Mouse (Mus musculus) spleen, postnatal 36 days (tissue): ENCODE measurements around the gene Ccl2.

ENCODE experiments used
- DNase-seq, 2 experiments: peaks; one replicate each; pipeline ENCODE4 v3.0.0; 2022; ENCODE audit warnings: low spot score in 2 of 2, mixed read lengths in 1 of 2

Gene Ccl2

DNA sequence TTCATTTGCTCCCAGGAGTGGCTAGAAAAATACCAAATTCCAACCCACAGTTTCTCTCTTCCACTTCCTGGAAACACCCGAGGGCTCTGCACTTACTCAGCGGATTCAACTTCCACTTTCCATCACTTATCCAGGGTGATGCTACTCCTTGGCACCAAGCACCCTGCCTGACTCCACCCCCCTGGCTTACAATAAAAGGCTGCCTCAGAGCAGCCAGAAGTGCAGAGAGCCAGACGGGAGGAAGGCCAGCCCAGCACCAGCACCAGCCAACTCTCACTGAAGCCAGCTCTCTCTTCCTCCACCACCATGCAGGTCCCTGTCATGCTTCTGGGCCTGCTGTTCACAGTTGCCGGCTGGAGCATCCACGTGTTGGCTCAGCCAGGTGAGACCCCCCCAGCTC lies at the start of gene Ccl2:
Ccl2 (plus strand) TSS at position 216 of the 400 bp plus-strand sequence.
- peak; percentile 23 to 33 for DNase-seq

DNA sequence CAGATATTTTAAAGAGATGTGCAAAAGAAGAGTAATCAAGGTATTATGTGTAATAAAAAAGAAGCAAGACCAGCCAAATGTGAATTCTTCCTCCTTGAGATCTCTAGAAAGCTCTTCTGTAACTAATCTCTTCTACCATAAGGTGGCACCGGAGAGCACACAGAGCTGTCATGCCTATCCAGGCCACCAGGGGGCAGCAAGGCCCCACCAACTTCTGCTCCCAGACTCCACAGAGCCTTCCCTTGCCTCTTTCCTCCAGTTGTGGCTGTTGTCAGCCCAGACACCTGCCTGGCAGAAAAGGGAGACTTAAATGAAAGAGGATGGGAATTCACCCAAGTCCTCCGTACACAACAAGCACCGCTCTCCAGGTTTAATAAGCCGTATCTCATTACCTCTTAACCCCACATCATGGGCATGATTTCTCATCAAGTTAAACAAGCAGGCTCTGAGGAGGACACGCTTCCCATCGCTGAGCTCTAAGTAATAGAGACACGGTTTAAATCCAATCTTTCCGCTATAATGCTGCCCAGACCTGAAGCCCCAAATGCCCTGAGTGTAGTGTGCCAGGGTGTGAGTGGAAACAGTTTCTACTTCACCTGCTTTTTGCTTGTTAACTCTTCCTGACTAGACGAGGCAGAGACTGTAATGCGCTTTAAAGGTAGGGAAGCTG lies 39.1 kb upstream of the Ccl2 start:
- DNase-seq = peak; percentile 19 to 44

DNA sequence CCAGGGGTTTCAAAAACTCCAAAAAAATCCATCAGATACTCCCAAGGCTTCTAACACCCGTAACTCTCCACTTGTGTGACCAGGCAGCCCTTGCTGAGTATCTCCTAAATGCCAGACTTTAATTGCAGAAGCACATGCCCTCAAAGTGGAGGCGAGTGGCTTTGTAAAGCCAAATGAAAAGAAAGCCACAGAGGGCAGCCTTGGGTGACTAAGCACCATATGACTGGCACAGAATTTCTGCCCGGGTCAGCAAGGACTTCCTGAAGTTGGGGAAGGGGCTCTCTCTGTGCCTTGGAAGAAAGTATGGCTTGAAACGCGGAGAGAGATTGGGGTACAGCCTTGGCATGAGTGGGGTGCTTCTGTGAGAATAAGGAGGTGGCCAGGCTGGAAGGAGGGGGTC lies 38.3 kb upstream of the Ccl2 start:
- DNase-seq = no peak

DNA sequence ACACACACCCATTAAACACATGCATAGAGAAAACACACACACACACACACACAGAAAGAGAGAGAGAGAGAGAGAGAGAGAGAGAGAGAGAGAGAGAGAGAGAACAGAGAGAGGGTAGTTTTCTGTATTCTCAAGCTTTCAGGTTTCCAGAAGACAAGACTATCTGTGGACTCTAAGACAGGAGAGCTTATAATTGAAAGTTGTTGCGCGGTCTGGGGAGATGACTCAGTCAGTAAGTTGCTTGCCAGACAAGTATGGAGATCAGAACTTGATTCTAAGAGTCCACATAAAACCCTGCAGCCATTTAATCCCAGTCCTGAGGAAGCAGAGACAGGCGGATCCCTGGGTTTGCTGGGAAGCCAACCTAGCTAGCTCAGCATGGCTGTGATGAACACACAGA lies 36.7 kb upstream of the Ccl2 start:
- DNase-seq = no peak

DNA sequence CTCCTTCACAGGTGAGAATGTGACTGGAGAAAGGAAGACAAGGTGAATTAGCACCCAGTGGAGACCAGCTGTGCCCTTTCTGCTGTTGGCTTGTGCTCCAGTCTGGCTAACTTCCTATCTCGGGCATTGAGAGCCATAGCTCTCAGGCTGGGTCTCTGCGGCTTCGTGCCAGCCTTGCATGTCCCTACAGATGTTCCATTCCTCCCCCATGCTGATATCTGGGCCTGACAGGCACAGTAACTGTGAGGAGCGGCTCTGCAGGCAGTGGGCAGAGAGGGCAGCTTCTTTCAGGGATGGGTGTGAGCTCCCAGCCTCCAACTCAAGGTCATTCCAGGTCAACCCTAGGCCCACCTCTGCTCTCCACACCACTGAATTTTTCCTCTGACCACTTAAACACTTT lies 35.9 kb upstream of the Ccl2 start:
- no peak for DNase-seq

DNA sequence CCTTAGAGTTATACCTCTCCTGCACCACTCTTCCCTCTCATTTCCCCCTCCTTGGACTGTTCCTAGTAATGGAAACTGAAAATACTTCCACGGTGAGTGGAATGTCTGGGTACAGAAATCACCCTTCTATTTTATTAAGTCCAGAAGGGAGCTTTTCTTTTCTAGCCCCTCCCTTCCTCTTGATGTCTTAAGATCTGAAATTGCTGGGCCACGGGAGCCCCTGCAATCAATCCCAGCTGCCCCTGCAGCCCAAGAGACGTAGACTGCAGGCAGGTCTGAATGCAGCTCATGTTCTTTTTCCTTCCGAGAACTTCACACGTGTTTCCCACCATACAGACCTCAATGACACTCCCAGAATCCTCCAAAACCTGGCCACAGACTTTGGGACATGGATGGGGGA lies 34.8 kb upstream of the Ccl2 start:
- no peak for DNase-seq

DNA sequence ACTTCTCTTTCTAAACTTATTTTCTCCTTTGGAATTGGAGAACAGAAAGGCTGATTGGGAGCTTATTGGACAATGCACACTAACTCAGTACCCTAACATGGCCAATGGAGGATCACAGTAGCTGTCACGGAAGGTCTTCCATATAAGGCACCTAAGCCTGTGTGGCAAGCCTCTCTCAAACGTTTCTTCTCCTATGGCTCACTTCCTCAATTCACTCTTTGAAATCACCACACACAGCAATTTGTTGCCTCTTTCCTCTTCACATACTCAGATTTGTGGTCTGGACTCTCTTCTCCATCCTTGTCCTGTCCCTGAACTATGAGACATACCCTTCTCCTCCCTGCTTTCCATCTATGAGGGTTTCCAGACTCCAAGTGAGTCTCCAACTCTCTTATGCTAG lies 30.6 kb upstream of the Ccl2 start:
- DNase-seq = peak in 1 of 2 experiments; percentile 18

DNA sequence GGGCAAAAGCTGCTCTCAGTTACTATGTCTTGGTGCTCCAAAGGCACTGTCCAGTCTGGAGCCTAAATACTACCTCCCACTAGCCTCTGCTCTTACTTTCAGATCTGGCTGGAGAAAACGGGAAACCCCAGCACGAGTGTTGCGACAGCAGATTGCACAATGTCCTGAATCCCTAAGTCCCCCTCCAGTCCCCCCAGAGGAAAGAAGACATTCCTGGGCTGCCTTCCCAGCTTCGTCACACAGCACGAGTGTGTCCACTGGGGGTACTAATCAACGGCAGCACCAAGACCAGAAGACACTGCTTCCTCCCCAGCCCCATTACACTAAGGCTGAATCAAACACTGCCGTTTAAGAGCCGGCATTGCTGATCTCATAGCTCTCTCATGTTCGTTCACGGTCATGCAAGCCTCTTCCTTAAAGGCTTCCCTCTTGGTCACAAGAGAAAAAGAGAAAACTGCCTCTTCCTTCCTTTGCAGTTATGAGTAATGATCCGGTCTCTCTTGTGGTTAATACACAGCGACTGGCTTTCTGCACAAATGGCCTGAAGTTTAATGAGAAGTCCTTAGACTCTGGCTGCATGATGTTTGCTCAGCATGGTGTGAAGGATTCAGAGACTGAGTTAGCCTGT lies 28.5 kb upstream of the Ccl2 start:
- peak; percentile 10 to 25 for DNase-seq

DNA sequence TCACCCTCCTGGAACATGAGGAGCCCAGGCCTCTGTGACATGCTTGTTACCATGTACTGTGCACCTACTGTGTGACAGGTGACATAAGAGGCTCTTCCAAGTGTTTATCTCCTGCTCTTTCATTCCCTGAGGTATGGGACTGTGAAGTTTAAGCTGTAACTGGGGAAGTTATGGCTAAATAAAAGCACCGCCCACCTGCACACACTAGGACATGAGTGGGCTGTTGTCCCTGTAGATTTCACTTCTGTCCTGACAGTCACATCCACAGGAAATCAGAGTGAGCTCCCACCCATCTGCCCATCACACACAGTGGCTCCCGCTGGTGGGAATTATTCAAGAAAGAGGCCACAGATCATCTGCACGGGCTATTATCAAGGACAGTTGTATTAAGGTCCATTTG lies 25.3 kb upstream of the Ccl2 start:
- no peak for DNase-seq

DNA sequence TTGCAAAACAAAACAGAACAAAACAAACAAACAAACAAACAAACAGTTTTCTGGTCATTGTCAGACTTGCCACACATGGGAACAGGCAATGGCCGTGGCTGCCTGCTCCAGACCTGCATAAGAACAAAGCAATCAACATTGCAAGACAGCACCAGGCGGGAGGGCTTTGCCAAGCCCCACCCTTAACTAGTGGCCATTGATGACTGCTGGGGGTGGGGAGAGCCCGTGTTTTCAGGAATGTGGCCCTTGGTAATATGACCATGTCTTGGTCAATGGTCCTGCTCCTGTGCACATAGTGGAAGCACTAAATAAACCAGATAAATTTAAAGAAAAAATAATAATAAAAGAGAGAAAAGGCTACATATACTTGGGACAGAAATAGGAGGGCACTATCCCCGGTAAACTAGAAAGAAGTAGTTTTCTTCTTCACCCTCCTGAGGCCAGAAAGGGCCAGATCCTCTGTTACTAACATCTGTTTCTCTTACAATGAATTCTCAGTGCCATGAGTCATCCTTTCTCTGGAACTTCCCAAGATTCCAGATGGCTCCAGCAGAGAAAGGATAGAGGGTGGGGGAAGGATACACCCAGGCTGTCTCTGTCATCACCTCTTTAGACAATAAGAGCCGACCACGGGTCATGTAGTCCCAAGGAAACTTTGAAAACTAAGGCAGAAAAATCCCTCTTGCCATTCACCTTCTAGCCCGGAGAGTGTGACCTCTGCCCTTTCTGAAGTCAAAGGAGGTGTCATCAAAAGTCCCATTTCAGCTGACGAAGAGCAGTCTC lies 23.8 kb upstream of the Ccl2 start:
- DNase-seq = no peak

DNA sequence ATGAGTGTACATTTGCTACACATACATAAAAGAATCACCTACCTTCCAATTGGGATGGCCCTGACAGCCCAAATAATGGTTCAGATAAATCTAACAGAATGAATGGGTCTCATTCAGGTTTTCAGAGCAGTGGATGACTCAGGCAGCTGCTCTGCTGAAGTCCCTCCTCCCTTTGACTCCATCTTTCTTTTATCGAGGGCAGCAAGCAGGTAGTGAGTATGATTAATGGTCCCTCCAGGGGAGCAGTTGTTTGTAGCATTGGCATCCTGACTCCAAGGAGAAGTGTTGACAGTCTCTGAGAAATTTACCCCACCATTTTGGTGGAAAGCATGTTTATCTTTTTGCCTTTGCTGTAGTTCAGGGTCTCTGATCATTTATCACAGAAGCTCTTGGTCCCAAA lies 21.6 kb upstream of the Ccl2 start:
- no peak for DNase-seq

DNA sequence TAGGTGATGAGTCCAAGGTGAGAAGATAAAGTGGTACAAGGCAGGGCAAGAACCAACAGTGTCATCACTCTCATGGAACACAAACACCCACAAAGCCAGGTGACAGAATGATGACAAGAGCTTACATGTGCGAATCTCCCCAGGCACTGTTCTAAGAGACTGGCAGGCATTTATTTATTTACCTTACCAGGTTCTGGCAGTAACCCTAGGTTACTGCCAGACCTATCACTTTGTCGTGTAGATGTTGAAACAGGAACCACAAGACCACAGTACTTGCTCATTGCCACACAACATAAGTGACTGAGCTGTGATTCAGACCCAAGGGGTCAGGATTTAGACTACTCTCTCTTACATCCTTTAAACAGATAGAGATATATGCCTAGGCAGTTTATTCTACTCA lies 20.3 kb upstream of the Ccl2 start:
- no peak for DNase-seq

DNA sequence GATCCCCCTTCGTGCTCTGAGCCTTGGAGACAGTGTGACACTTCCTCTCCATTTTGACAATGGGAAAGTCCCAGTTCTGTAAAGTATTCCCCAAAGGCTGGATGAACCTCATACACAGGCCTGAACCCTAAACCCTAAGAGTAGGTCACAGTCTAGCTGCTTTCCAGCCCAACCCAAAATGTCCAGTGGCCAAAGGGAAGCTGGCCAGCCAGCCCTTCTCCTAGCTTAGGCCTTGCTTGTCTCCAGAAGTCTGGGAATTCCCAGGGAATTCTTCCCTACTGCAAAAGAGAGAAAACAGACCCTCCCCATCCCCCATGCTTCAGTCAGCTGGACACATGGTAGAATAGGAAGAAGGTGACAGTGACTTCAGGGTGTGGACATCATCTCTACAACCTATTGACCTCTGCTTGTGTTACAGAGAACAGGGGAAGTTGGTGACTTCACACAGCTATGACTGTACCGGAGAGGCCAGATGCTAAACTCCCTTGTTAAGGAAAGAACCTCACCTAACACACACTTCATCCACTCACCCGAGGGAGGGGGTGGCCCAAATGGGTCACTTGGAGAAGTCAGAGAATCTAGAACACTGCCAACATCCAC lies 19.1 kb upstream of the Ccl2 start:
- DNase-seq = no peak

DNA sequence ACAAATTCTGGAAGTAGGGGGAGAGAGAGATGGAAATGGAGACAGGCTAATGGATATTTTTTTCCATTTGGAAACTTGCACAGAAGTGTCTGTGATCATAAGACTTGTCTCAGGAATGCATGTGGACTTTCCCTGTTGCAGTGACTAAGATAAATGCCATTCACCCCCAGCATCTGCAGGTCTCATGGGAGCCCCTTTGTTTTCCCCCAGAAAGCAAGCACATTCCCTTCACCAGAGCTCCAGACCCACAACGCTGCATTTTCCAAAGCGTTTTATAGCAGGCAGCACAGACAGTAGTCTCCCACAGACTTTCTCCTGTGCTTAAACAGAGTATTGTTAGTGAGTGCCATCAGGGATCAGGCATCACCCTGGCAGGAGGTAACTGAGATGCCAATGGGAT lies 16.0 kb upstream of the Ccl2 start:
- no peak for DNase-seq

DNA sequence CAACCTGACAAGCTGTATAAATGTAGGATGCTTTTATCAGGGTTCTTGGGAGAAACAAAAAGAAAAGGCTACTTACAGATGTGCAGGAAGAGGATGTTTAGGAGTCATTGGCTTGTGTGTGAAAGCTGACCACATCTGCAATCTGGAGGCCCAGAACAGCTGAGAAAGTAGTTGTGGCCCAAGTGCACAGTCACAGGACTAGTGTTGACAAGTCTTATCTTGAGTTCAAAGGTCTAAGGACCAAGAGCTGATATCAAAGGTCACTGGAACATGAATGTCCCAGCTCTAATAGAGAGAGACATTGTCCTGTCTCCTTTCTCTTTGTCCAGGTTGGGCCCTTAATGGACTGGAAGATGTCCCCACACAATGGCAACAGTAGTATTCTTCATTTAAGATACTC lies 15.6 kb upstream of the Ccl2 start:
- DNase-seq = no peak

DNA sequence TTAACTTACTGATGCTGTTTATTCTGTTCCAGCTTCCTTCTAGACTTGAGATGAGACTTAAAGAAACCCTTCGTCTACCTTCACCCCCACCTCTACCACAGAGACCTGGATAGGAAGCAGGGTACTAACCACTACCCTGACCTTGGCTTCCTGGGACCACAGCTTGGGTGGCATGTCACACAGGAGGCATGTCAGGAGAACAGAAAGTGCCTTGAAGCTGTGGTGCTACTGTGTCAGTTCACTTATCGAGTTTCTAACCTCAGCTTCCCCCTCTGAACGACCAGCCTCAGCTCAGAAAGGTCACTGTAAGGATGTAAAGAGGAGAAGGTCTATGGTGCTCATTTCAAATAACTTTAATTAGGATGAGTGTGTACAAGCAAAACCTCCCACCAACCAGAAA lies 14.0 kb upstream of the Ccl2 start:
- no peak for DNase-seq

DNA sequence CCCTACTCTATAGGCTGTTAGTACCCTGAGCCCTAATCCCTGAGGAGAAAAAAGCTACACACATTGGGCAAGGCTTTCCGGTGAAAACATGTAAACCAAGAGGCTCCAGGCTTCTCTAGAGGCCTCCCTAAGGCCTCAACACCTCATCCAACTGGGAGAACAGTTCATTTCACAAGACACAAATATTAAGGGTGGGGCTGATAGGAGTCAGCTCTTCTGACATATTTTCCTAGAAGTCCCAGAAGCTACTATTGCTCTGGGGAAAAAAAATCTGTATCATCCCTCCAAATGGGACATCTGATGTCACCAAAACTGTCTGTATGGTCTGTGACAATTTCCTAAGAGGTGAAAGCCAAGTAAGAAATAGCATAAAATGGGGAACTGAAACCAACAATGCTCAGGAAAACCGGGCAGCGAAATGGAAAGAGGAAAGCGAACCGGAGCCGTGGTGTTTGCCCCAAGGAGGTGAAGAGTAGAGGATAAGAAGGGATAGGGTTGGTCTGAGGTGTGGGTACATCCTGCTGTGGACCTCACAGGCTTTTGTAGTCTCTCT lies 12.8 kb upstream of the Ccl2 start:
- no peak for DNase-seq

DNA sequence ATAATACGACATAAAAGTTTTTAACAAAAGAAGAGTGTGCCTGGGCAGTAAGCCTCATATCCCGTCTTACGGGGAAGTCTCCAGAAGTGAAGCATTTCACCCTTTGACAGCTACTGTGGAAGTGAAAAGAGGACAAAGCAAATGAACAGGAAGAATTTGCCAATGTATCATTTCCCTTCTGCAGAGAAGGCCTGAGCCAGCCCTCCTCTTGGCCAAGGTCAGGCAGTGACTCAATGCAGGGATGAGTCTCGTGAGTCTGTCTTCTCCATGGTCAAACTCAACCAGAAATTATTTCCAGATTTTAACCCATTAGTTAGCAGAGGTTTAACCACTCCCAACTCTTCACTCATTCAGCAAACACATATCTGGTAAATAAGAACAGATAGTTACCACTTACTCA lies 11.6 kb upstream of the Ccl2 start:
- DNase-seq = no peak

DNA sequence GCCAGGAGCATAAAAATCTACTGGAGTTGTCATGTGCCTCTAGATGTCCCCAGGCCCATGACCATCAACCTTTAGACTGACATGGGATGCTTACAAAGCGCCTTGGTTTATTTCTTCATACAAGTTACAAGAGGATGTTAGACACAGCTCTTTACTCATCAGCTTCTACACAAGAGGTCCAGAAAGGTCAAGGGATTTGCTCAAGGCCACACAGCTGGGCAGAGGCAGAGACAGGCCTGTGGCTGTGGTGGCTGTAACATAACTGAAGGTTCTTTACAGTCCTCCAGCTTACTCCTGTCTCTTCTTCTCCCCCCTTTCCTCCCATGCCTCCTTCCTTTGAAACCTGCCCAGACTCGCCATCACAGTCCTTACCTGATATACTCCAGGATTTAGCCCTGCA lies 5.2 kb upstream of the Ccl2 start:
- no peak for DNase-seq

DNA sequence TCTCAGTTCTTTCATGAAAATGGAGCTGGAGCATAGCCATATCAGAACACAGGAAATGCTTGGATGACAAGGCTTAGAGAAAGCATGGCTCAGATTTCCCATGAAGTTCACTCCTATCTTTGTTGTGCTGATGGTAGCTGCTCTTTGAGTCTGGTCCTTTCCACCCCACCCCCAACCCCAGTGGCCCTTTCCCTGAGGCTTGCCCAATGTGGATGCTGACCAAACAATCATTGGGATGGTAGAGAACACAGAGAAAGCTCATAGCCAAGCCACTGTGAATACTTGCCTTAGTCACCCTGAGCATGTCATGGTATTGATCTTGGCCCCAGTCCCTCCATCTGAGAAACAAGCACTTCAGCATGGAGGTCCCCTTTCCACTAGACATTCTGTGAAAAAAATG lies 3.2 kb upstream of the Ccl2 start:
- DNase-seq = no peak

DNA sequence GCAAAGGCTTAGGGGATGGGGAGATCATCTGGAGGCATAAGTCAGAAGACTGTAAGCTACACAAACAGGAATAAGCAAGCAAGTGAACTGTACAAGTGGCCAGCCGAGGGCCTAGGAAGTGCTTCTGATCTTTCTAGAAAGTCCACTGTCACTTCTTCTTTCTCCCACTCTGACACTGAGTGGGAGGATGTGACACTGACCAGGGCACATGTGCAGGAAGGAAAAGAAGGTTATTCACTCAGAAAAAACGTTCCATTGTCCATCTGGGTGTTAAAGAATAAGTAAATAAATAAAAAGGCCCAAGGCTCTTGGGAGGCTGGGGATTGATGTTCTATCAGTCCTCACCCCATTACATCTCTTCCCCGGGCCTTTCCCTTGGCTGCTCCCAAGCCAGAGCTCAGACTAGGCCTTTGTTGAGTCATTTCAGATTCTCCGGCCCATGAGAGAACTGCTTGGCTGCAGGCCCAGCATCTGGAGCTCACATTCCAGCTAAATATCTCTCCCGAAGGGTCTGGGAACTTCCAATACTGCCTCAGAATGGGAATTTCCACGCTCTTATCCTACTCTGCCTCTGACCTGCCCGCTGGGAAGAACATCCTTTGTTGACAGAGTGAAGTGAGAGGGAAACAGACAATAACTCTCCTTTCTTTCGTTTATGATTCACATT lies 2.6 kb upstream of the Ccl2 start:
- no peak for DNase-seq

DNA sequence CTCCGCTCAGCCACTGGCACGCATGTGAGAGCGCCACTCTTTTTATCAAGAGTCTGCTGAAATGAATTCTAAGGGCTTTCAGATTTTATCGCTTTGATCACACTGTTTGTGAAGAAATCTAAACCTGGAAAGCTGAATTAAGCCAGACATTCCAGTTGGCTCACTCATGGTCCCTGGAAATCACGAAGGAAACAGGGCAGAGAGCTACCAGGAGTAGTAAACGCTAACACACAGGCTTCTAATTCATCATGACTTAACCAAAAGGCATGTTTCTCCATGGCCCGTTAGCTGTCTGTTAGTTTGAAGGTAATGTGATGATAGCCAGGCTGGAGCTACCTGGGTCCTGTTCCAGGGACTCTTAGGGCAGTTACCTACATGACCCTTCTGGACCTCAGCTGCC lies 925 bp upstream of the Ccl2 start:
- no peak for DNase-seq
